Comparison of ENCODE assay signal across 16 mouse cellular contexts in the genomic region with DNA sequence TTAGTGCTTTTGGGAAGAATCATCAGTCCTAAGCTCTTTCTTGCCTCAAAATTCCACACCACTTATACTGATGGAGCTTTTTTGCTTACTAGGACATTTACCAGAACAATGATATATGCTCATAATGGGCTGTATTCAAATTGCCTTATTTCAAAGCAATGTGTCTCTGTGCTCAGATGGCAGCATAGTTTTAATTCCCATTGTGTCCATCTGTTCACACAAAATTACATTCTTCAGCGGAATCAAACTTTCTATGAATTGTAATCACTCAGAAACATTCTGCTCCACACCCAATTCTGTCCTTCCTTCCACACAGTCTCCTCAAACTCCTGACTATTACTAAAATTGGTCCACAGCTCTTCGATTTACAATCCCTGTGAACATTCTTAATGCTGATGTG.
"Had no signal": no experiment of that assay in that cellular context is flagged by ENCODE, and none has a peak within 500 bp of the region (broad histone marks: within the 10 kb centered on the region; RNA-seq: fewer than 3 reads in every experiment).

No protein-coding gene starts in this region.

- H3K4me3 ChIP-seq: neural tube, embryonic 13.5 days; neural tube, embryonic 15.5 days; stomach, embryonic 15.5 days had no signal

- H3K27ac ChIP-seq: neural tube, embryonic 13.5 days; neural tube, embryonic 15.5 days; stomach, embryonic 15.5 days; stomach, postnatal 0 days had no signal

- DNase-seq: retina, postnatal 1 day; right cerebral cortex, adult 18-20 months; right cerebral cortex, postnatal 14 days; right cerebral cortex, postnatal 25 days; right cerebral cortex, postnatal 4 days; spleen, adult 18-20 months; thymus, adult 18-20 months; thymus, adult 2 months; thymus, postnatal 14 days; thymus, postnatal 25 days; thymus, postnatal 36 days; thymus, postnatal 4 days had no signal

- H3K9me3 ChIP-seq: neural tube, embryonic 13.5 days; neural tube, embryonic 15.5 days; stomach, embryonic 15.5 days had no signal

- H3K27me3 ChIP-seq: neural tube, embryonic 13.5 days; neural tube, embryonic 15.5 days; stomach, embryonic 15.5 days had no signal

- H3K4me2 ChIP-seq: neural tube, embryonic 13.5 days; neural tube, embryonic 15.5 days; stomach, embryonic 15.5 days had no signal

- H3K4me1 ChIP-seq: stomach, embryonic 15.5 days had no signal

- H3K36me3 ChIP-seq: neural tube, embryonic 13.5 days; neural tube, embryonic 15.5 days; stomach, embryonic 15.5 days had no signal

- H3K9ac ChIP-seq: neural tube, embryonic 13.5 days; neural tube, embryonic 15.5 days; stomach, embryonic 15.5 days had no signal
